Mouse (Mus musculus) C2C12 (cell line): ENCODE results near the gene Tulp4. TPM values are rescaled to one million over a fixed set of nuclear protein-coding genes. Genes with fewer than 3 reads are reported as not detected.

Source experiments
- H3K27me3 ChIP-seq: one replicate; pipeline ENCODE4 v1.6.1; 2011; ENCODE audit not compliant: control insufficient read depth, insufficient read depth, insufficient read length
- H3K36me3 ChIP-seq: one replicate; pipeline ENCODE4 v1.6.1; 2011; ENCODE audit not compliant: control insufficient read depth, insufficient read depth
- H3K4me3 ChIP-seq: one replicate; pipeline ENCODE4 v1.5.1; 2011; ENCODE audit warnings: mild to moderate bottlenecking, control low read depth; ENCODE audit not compliant: poor library complexity, insufficient read depth, severe bottlenecking
- H3K79me2 ChIP-seq: one replicate; pipeline ENCODE4 v1.6.1; 2011; ENCODE audit not compliant: control insufficient read depth, insufficient read depth
- H3K79me3 ChIP-seq: one replicate; pipeline ENCODE4 v1.6.1; 2011; ENCODE audit warnings: low read depth, control low read depth
- H3ac ChIP-seq: one replicate; pipeline ENCODE3; 2011; ENCODE audit warnings: low read depth; ENCODE audit not compliant: control insufficient read depth, insufficient read length
- CEBPB ChIP-seq: IDR thresholded peaks from one replicate; pipeline ENCODE4 v1.6.1; 2011; ENCODE audit warnings: low read depth, mild to moderate bottlenecking, control low read depth, moderate library complexity
- CTCF ChIP-seq: IDR thresholded peaks from one replicate; pipeline ENCODE4 v1.5.1; 2011; ENCODE audit not compliant: control insufficient read depth, insufficient read depth, insufficient read length
- FOSL1 ChIP-seq: IDR thresholded peaks from one replicate; pipeline ENCODE4 v1.8.0; 2011; ENCODE audit warnings: mild to moderate bottlenecking, low read length; ENCODE audit not compliant: poor library complexity, insufficient read depth, severe bottlenecking
- MAX ChIP-seq: IDR thresholded peaks from one replicate; pipeline ENCODE4 v1.6.1; 2011; ENCODE audit warnings: mild to moderate bottlenecking, control low read depth
- MYOD1 ChIP-seq: IDR thresholded peaks from one replicate; pipeline ENCODE4 v1.6.1; 2011; ENCODE audit warnings: low read depth; ENCODE audit not compliant: control insufficient read depth, insufficient read length
- MYOG ChIP-seq: IDR thresholded peaks from one replicate; pipeline ENCODE4 v1.6.1; 2011; ENCODE audit not compliant: control insufficient read depth, insufficient read length; ENCODE audit errors: extremely low read depth
- USF1 ChIP-seq: IDR thresholded peaks from one replicate; pipeline ENCODE4 v1.6.1; 2011; ENCODE audit warnings: low read depth, mild to moderate bottlenecking, control low read depth, moderate library complexity
- long read RNA-seq, 2 experiments: library from polyadenylated mRNA; unstranded; transcript quantifications; one replicate each; pipeline ENCODE4 v2.0.0; 2019 to 2020
- polyA plus RNA-seq: library from polyadenylated mRNA; unstranded; fragments of >200 nt; fragmentation: generic; extraction: Trizol; gene quantifications from one replicate; pipeline ENCODE4 v1.2.1, GENCODE M21; 2012; ENCODE audit warnings: missing spikeins

The Tulp4 gene
- polyA plus RNA-seq, result 58.1 TPM
- long read RNA-seq, experiment 1, transcript Tulp4-208 (2 exons, 3,147 nt), result major isoform, 13 of 35 reads
- long read RNA-seq, experiment 1, partial matches to known transcripts, result 12 of 35 reads
- long read RNA-seq, experiment 1, other reads (novel, unspliced or antisense), result 9 of 35 reads
- long read RNA-seq, experiment 2, full-length matches to known transcripts, result 10 of 53 reads
- long read RNA-seq, experiment 2, partial matches to known transcripts, result 28 of 53 reads
- long read RNA-seq, experiment 2, other reads (novel, unspliced or antisense), result 15 of 53 reads

DNA sequence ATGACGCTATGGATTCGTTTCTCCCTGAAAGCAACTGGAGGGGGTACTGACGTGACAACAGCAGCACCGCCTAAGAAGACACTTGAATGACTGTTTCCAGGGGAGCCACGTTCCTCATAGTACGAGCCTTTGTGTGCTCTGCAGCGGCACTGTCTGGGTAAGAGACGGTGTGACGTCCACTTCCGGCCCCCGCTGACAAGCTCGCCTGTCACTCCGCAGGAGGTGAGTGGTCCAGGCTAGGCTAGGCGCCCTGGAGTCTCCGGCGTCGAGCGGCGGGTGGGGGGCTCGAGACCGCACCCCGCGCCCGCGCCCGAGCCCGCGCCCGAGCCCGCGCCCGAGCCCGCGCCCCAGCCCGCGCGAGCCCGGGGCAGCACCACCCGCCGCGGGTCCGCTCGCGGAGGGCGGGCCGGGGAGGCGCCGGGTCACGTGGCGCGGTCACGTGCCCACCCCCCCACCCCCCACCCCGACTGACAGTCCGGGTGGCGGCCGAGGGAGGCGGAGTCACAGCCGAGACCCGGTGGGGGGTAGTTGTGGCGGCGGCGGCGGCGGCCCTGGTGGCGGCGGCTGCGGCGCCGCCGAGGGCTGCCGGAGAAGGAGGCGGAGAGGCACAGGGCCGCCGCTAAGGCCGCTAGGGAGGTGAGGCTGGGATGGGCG, at the start of gene Tulp4:
TSS of gene Tulp4 (plus strand) at position 77 of the 654 bp plus-strand sequence.
- H3K79me3 ChIP-seq, result peaks cover 45% of the 10 kb centered on the region

DNA sequence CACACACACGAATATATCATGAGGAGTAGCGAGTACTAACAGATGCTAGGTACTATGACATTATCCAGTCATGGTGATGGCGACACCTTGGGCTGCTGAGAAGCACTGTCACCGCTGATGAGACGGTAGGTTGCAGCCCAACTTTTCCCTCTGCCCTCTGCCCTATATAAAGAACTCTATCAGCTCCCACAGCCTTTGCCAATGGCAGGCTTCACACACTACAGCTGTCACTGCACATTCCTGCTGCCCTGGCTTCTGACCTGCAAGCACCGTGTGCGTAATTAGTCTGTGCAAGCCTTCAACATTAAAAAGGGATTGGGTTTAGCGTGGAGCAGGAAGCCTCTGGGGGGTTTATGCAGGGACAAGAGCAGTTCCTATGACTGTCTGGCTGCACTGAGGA, 43.4 kb upstream of the Tulp4 start:
- no peaks in the 10 kb centered on the region for H3K79me2 ChIP-seq
- H3K79me3 ChIP-seq, result no peaks in the 10 kb centered on the region
- H3K4me3 ChIP-seq, result no peak overlapping the region
- no peak for TF ChIP-seq MYOD1
- no peak for TF ChIP-seq MAX
- no peak for TF ChIP-seq CTCF
- TF ChIP-seq MYOG, result no peak
- TF ChIP-seq FOSL1, result no peak
- TF ChIP-seq CEBPB, result no peak
- TF ChIP-seq USF1, result no peak
- peaks cover 15% of the 10 kb centered on the region for H3K36me3 ChIP-seq
- no peaks in the 10 kb centered on the region for H3K27me3 ChIP-seq
- H3ac ChIP-seq, result no peak overlapping the region

More for the DNA sequence above, at the start of gene Tulp4:
- TF ChIP-seq MYOG, result no peak
- no peak for TF ChIP-seq MYOD1
- TF ChIP-seq MAX, result no peak
- H3K27me3 ChIP-seq, result no peaks in the 10 kb centered on the region
- H3K36me3 ChIP-seq, result peaks cover 26% of the 10 kb centered on the region
- H3K79me2 ChIP-seq, result peaks cover 47% of the 10 kb centered on the region
- H3K4me3 ChIP-seq, result peak within 1 kb of the TSS; percentile 85
- H3ac ChIP-seq, result peak within 1 kb of the TSS; percentile 98

DNA sequence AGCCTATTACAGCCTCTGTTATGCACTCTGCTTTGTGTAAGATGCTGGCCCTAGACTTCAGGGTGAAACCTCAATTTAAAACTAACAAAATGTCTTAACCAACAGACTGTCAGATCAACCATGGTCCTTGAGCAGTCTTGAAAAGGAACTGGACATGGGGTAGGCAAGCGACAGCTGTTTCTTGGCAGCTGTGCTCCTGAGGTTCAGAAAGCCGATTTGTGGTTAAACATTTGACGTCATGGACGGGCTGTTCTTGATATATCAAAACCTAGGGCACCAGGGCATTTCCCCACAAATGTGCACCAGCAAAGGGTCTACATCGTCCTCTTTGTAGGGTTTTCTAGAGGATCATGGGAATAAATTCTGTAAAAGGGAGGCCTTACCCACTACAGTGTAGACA, 42.7 kb upstream of the Tulp4 start:
- TF ChIP-seq USF1 (no peak), CEBPB (no peak), FOSL1 (no peak), MYOD1 (peak; percentile 85)
- Histone ChIP-seq H3K36me3 (peaks cover 15% of the 10 kb centered on the region), H3K27me3 (no peaks in the 10 kb centered on the region), H3K4me3 (no peak overlapping the region), H3ac (no peak overlapping the region), H3K79me3 (no peaks in the 10 kb centered on the region), H3K79me2 (no peaks in the 10 kb centered on the region)

DNA sequence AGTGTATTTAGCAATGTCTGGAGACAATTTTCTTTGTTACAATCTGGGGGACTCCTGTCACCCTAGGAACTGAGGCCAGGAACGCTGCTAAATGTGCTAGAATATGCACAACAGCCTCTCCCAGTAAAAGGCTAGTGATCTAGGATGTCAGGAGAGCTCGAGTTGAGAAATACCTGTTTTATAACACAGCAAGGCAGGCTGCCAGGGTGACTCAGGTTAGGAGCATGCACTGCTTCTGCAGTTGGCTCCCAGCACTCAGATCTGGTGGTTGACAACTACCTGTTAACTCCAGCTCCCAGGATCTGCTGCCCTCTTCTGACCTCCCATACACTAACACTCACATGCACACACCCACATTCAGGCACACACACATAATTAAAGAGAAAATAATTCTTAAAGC, 40.2 kb upstream of the Tulp4 start:
- Histone ChIP-seq H3ac (no peak overlapping the region), H3K27me3 (no peaks in the 10 kb centered on the region), H3K79me3 (no peaks in the 10 kb centered on the region), H3K36me3 (peaks cover 20% of the 10 kb centered on the region), H3K4me3 (no peak overlapping the region), H3K79me2 (no peaks in the 10 kb centered on the region)
- TF ChIP-seq USF1 (no peak), MYOG (no peak), MYOD1 (no peak), CEBPB (no peak), MAX (no peak), CTCF (no peak), FOSL1 (no peak)

DNA sequence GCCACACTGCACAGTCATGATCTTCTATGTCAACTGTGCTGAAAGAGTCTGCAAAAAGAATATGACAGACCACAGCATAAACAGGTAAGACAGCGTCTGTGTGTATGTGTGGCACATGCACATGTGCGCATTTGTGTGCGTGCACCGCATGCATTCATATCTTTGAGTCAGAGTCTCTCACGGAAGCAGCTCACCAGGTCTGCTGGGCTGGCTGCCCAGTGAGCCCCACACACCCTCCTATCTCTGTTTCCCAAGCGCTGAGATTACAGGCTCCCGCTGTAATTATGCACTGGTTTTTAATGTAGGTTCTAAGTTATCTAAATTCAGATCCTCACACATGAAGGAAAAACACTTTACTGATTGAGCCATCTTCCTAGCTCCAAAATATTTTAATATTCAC, 38.6 kb upstream of the Tulp4 start:
- Histone ChIP-seq H3K27me3 (no peaks in the 10 kb centered on the region), H3K4me3 (no peak overlapping the region), H3ac (no peak overlapping the region), H3K79me2 (no peaks in the 10 kb centered on the region), H3K79me3 (no peaks in the 10 kb centered on the region), H3K36me3 (peaks cover 24% of the 10 kb centered on the region)
- TF ChIP-seq MYOD1, result no peak
- no peak for TF ChIP-seq MYOG
- TF ChIP-seq CEBPB, result no peak
- TF ChIP-seq FOSL1, result no peak
- no peak for TF ChIP-seq USF1
- no peak for TF ChIP-seq MAX
- no peak for TF ChIP-seq CTCF

DNA sequence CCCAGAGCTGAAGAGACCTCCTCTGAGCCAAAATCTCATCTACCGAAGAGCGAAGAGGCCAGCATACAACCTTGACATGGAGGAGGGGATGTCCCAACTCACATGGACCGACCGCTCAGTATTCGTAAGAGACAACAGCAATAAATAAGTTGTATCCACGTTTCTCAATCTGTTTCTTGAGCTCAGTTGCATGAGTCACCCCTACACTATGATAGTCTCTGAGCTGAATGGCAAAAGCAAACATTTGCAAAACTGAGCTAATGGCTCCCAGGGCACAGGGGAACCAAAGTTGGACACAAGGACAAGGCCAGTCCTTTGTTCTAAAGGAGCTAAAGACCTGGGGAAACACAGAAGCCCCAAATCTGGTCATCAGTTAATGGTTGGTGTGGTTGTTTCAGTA, 36.4 kb upstream of the Tulp4 start:
- Histone ChIP-seq H3K27me3 (no peaks in the 10 kb centered on the region), H3ac (no peak overlapping the region), H3K79me2 (no peaks in the 10 kb centered on the region), H3K79me3 (peaks cover 1% of the 10 kb centered on the region), H3K36me3 (peaks cover 17% of the 10 kb centered on the region), H3K4me3 (no peak overlapping the region)
- no peak for TF ChIP-seq USF1
- TF ChIP-seq MYOD1, result no peak
- no peak for TF ChIP-seq CTCF
- no peak for TF ChIP-seq FOSL1
- TF ChIP-seq MAX, result no peak
- TF ChIP-seq CEBPB, result no peak
- no peak for TF ChIP-seq MYOG
